Mouse (Mus musculus) brain, embryonic 14.5 days (tissue): ENCODE data around the gene H2al2a.

ENCODE experiments used
- CTCF ChIP-seq: fragments of 200-500 bp; IDR thresholded peaks from 2 replicates; pipeline ENCODE4 v1.5.1; 2012; ENCODE audit warnings: inconsistent platforms, mild to moderate bottlenecking, moderate library complexity, borderline replicate concordance; ENCODE audit not compliant: insufficient read depth, insufficient read length; ENCODE audit errors: extremely low read depth
- POLR2A ChIP-seq: fragments of 200-500 bp; IDR thresholded peaks from 2 replicates; pipeline ENCODE4 v1.6.1; 2012; ENCODE audit warnings: mild to moderate bottlenecking, inconsistent platforms, borderline replicate concordance; ENCODE audit not compliant: poor library complexity, insufficient read depth, insufficient read length, severe bottlenecking; ENCODE audit errors: extremely low read depth

DNA sequence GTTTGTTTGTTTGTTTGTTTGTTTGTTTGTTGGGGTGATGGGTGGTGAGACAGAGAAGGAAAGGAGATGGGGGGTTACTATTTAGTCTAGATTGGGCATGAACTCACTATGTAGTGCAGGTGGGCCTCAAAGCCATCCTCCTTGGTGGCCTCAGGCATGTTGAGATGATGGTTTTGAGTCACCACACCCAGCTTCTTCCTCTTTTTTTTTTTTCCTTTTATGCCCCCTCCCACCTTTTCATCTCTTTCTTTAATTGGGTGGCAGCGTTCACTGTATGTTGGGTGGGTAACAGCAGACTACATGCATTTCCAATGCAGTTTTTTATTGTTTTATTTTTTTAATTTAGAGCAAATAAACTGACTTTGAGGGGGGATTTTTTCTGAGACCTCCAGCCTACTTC is 19.9 kb upstream of the H2al2a start:
- TF ChIP-seq CTCF (no peak), POLR2A (no peak)
